Mouse (Mus musculus) olfactory bulb, adult 2 months (tissue): ENCODE measurements around the gene Col12a1. TPM values are rescaled to one million over a fixed set of nuclear protein-coding genes. Genes with fewer than 3 reads are reported as not detected.

Experiments
- H3K27ac ChIP-seq: fragments of 200-500 bp; 2 replicates; pipeline ENCODE4 v1.5.1; 2012; ENCODE audit warnings: low read depth, low read length; ENCODE audit not compliant: insufficient read depth
- H3K4me1 ChIP-seq: fragments of 200-500 bp; 2 replicates; pipeline ENCODE4 v1.6.1; 2012; ENCODE audit warnings: low read length; ENCODE audit not compliant: control insufficient read depth, insufficient read depth
- H3K4me3 ChIP-seq: fragments of 200-500 bp; 2 replicates; pipeline ENCODE4 v1.5.1; 2012; ENCODE audit warnings: mild to moderate bottlenecking, low read depth, low read length, moderate library complexity; ENCODE audit not compliant: insufficient read depth
- CTCF ChIP-seq: fragments of 200-500 bp; IDR thresholded peaks from 2 replicates; pipeline ENCODE4 v1.5.1; 2012; ENCODE audit warnings: low read depth, mild to moderate bottlenecking, low read length, moderate library complexity; ENCODE audit not compliant: insufficient read depth
- POLR2A ChIP-seq: fragments of 200-500 bp; IDR thresholded peaks from 2 replicates; pipeline ENCODE4 v1.6.1; 2012; ENCODE audit warnings: mild to moderate bottlenecking, low read depth, low read length, moderate library complexity; ENCODE audit not compliant: insufficient read depth
- WGBS: fragments of 180-500 bp; shearing (Covaris S2); methylation state at CpG from one replicate; pipeline ENCODE4 v1.1.7; 2018; 5-methylcytosine and 5-hydroxymethylcytosine counted together
- polyA plus RNA-seq: library from polyadenylated mRNA; stranded (reverse); fragments of >200 nt; gene quantifications from 2 replicates; pipeline ENCODE4 v1.2.4, GENCODE M21; 2012; ENCODE audit warnings: low replicate concordance; ENCODE audit not compliant: missing spikeins, insufficient read depth, insufficient read length

Col12a1 gene
- polyA plus RNA-seq, 1 experiment = not detected

DNA sequence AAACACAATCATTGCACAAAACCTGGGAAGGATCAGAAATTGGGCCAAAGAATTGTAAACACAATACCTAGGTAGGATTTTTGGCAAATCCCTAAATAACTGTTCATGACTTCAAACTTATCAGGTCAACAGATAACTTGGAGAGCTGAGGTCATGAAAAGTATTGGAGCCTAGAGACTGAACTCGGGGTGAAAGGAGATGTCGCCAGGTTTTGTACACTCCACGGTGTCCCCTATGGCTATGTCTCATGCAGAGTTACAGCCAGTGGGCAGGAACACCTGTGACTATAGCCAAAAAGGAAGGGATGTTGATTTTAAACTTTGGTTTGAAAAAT, 118.4 kb downstream of the Col12a1 start:
- H3K27ac ChIP-seq = no peak overlapping the region
- H3K4me3 ChIP-seq = no peak overlapping the region
- H3K4me1 ChIP-seq = peaks cover 5% of the 10 kb centered on the region; the same call in 1 of the 2 replicates
- 96% methylated on average over 3 of the region's 3 CpGs for WGBS
- TF ChIP-seq POLR2A (no peak), CTCF (no peak)

- H3K4me1 ChIP-seq = peaks cover 5% of the 10 kb centered on the region; the same call in 1 of the 2 replicates
- no peak overlapping the region for H3K4me3 ChIP-seq
- no peak for TF ChIP-seq CTCF
- no peak for TF ChIP-seq POLR2A
- H3K27ac ChIP-seq = no peak overlapping the region
- 68% methylated on average over 20 of the region's 20 CpGs for WGBS
Measured at GRCm38 (mm10) chr9:79599395-79600236, 119.0 kb downstream of the Col12a1 start.

GRCm38 (mm10) chr9:79598578-79598977, 120.1 kb downstream of the Col12a1 start:
- H3K27ac ChIP-seq = no peak overlapping the region
- no peak for TF ChIP-seq POLR2A
- no peak for TF ChIP-seq CTCF
- peaks cover 5% of the 10 kb centered on the region; the same call in 1 of the 2 replicates for H3K4me1 ChIP-seq
- WGBS = 46% methylated on average over 1 of the region's 1 CpGs
- H3K4me3 ChIP-seq = no peak overlapping the region

DNA sequence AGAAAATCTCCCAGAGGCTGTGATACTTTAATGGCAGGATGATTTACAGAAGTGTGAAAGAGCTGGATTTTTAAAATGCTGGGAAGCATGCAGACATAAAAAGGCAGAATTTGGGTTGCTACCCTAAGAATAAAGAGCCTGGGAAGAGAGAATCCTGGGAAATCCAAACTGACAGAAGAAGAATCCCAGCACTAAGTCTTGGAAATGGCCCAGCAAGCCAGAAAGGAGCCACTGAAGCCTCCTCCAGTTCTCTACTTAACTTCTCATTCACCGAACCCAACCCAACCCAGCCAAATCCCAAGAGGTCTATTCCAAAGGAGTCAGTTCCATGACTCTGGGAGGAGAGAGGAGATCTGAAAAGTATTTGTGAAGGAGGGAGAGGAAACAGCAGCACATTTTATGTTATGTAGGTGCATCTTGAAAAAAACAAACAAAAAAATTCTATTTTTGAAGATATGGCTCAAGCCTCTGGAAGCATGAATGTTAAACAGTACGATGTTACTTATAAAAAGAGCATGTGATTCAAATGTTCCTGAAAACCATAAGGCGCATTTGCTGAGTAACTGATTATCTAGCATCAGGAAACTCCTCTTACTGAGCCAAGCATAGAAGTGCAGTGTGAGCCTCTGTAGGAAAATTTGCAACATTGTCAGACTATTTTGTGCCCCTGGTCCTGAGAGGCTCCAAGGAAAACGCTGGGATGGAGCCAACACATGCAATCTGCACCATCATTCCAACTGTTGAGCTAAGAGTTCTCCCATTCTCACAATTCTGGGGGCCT, 132.0 kb downstream of the Col12a1 start:
- TF ChIP-seq CTCF = no peak
- Histone ChIP-seq H3K27ac (no peak overlapping the region), H3K4me3 (no peak overlapping the region), H3K4me1 (no peaks in the 10 kb centered on the region)
- WGBS = 69% methylated on average over 4 of the region's 4 CpGs

- H3K4me3 ChIP-seq = no peak overlapping the region
- 85% methylated on average over 5 of the region's 5 CpGs for WGBS
- H3K4me1 ChIP-seq = no peaks in the 10 kb centered on the region
- TF ChIP-seq POLR2A = no peak
- no peak overlapping the region for H3K27ac ChIP-seq
Measured at GRCm38 (mm10) chr9:79566838-79567237, 151.8 kb downstream of the Col12a1 start.

DNA sequence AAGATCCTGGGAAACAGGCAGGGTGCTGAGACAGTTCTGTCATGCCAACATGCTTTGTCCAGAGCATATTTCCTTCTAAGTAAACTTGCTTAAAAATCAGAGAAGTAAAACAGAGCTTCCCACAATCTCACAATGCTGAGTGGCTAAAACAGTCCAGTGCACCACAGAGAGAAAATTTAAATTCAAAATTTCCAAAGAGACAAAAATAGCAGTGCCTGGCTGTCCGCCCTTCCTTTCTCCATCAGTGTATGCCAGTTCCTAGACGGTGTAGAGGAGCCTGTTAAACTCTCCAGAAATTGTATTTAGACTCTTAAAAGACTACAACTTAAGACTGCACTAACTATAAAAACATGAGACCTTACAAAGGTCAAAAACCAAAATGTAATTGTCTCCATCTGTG, 165.3 kb downstream of the Col12a1 start:
- H3K4me1 ChIP-seq = no peaks in the 10 kb centered on the region
- H3K4me3 ChIP-seq = no peak overlapping the region
- TF ChIP-seq CTCF (no peak), POLR2A (no peak)
- H3K27ac ChIP-seq = no peak overlapping the region
- 64% methylated on average over 2 of the region's 2 CpGs for whole genome bisulfite sequencing

Other genes starting within 250 kb of the Col12a1 start
- gene Cox7a2, start 41.0 kb upstream of the Col12a1 start, polyA plus RNA-seq = not detected in 2 replicates
- gene Tmem30a, start 74.7 kb upstream of the Col12a1 start, polyA plus RNA-seq = 112 and 381 TPM in 2 replicates